Mouse (Mus musculus): ENCODE data around the gene Aldh8a1. TPM values are rescaled to one million over a fixed set of nuclear protein-coding genes. Genes with fewer than 3 reads are reported as not detected.
A peak's percentile ranks its signal among the peaks of the same experiment; 100 is the strongest.

Gene Aldh8a1
- polyA plus RNA-seq, 1 experiment from 2014 or later: 4.5 TPM

DNA sequence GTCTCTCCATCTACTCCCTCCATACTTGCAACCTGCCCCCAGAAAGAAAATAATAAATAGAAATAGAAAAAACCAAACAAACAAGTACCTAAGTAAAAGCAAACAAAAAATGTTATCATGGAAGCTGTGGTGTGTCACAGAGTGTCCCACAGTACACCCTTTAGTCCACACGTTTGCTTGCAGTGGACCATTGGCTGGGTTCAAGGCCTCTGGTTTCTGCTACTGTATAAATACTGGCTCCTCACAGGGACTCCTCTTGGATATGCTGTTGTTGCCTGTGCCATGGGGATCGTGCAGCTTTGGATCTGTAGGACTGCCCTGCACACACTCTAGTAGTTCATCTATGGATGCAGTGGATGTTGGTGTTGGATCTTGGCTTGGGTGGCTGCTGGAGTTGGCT lies 27.1 kb upstream of the Aldh8a1 start:
- Histone ChIP-seq H3K36me3 (ENCODE audit: insufficient read depth, low read length) (peaks cover 46% of the 10 kb centered on the region), H3K4me3 (ENCODE audit: low read length) (no peak overlapping the region), H3K9ac (replicated peaks; ENCODE audit: low read length) (no peak overlapping the region), H3K4me2 (replicated peaks; ENCODE audit: low read depth, low read length) (no peak overlapping the region), H3K27me3 (ENCODE audit: insufficient read depth, low read length) (no peaks in the 10 kb centered on the region), H3K4me1 (ENCODE audit: insufficient read depth, low read length) (no peaks in the 10 kb centered on the region), H3K27ac (ENCODE audit: low read length) (no peak overlapping the region), H3K9me3 (ENCODE audit: low read length) (no peaks in the 10 kb centered on the region)
- WGBS: 89% methylated on average over 2 of the region's 2 CpGs
- no peak for ATAC-seq (ENCODE audit: low FRiP score, low TSS enrichment)

DNA sequence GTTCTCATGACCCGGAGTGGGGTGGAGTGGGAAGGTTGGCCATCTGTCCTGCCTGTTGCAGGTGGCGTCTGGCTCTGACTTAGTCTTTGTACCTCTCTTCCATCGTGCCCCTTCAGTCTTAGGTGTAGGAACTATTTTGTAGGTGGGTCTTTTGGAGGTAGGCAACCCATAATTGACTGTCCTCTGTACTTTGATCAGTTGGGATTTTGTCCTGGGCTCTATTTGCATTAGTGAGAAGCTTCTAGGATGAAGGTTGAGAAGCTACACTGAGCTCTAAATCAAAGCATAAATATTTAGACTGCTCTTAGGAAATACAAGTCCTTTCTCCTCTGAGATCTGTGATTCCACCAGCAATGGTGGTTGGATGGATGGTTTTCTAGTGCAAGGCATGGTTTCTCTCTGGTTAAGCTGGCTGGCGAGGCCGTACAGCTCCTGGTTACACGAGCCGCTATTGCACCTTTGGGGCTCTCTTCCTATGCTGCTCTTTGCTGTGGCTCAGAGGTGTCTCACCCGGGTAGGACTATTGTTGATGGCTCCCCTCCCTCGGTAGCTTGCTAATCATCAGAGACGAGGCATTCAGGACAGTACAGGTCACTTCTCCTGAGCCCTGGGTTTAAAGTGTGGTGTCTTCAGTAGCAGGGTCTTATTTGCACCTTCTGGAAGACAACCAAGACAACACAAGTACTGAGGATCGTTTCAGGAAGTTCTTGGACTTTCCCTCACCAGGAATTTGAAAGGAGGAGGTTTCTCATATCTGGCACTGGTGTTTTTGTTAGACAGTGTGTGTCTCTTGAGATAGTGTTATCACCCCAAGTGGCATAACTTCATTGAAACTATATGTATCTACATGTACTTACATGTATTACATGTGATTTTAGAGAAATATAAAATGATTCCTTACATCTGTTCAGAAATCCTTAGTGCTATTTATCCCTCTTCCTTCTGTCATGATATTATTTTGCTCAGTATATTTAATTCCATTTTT lies 26.3 kb upstream of the Aldh8a1 start:
- Histone ChIP-seq H3K27me3 (ENCODE audit: insufficient read depth, low read length) (no peaks in the 10 kb centered on the region), H3K4me3 (ENCODE audit: low read length) (no peak overlapping the region), H3K9ac (replicated peaks; ENCODE audit: low read length) (no peak overlapping the region), H3K36me3 (ENCODE audit: insufficient read depth, low read length) (peaks cover 39% of the 10 kb centered on the region), H3K27ac (ENCODE audit: low read length) (no peak overlapping the region), H3K4me1 (ENCODE audit: insufficient read depth, low read length) (no peaks in the 10 kb centered on the region), H3K9me3 (ENCODE audit: low read length) (no peaks in the 10 kb centered on the region), H3K4me2 (replicated peaks; ENCODE audit: low read depth, low read length) (no peak overlapping the region)
- 92% methylated on average over 11 of the region's 11 CpGs for WGBS
- ATAC-seq (ENCODE audit: low FRiP score, low TSS enrichment): no peak

GRCm38 (mm10) chr10:21351766-21352165 lies 25.3 kb upstream of the Aldh8a1 start:
- no peak overlapping the region for H3K4me2 ChIP-seq (replicated peaks; ENCODE audit: low read depth, low read length)
- H3K4me1 ChIP-seq (ENCODE audit: insufficient read depth, low read length): no peaks in the 10 kb centered on the region
- no peak overlapping the region for H3K4me3 ChIP-seq (ENCODE audit: low read length)
- 63% methylated on average over 12 of the region's 12 CpGs for WGBS
- H3K27me3 ChIP-seq (ENCODE audit: insufficient read depth, low read length): no peaks in the 10 kb centered on the region
- ATAC-seq (ENCODE audit: low FRiP score, low TSS enrichment): peak; percentile 35; the same call in 1 of the 2 replicates
- H3K36me3 ChIP-seq (ENCODE audit: insufficient read depth, low read length): peaks cover 47% of the 10 kb centered on the region
- no peak overlapping the region for H3K9ac ChIP-seq (replicated peaks; ENCODE audit: low read length)
- H3K27ac ChIP-seq (ENCODE audit: low read length): no peak overlapping the region
- no peaks in the 10 kb centered on the region for H3K9me3 ChIP-seq (ENCODE audit: low read length)

- 75% methylated on average over 5 of the region's 5 CpGs for WGBS
- Histone ChIP-seq H3K4me1 (ENCODE audit: insufficient read depth, low read length) (no peaks in the 10 kb centered on the region), H3K36me3 (ENCODE audit: insufficient read depth, low read length) (peaks cover 45% of the 10 kb centered on the region), H3K4me2 (replicated peaks; ENCODE audit: low read depth, low read length) (no peak overlapping the region), H3K27me3 (ENCODE audit: insufficient read depth, low read length) (no peaks in the 10 kb centered on the region), H3K9ac (replicated peaks; ENCODE audit: low read length) (no peak overlapping the region), H3K27ac (ENCODE audit: low read length) (no peak overlapping the region), H3K9me3 (ENCODE audit: low read length) (no peaks in the 10 kb centered on the region), H3K4me3 (ENCODE audit: low read length) (no peak overlapping the region)
- no peak for ATAC-seq (ENCODE audit: low FRiP score, low TSS enrichment)
Measured at GRCm38 (mm10) chr10:21353890-21354289, 23.2 kb upstream of the Aldh8a1 start.

GRCm38 (mm10) chr10:21354506-21354905 lies 22.6 kb upstream of the Aldh8a1 start:
- Histone ChIP-seq H3K9me3 (ENCODE audit: low read length) (no peaks in the 10 kb centered on the region), H3K4me1 (ENCODE audit: insufficient read depth, low read length) (no peaks in the 10 kb centered on the region), H3K9ac (replicated peaks; ENCODE audit: low read length) (no peak overlapping the region), H3K4me2 (replicated peaks; ENCODE audit: low read depth, low read length) (no peak overlapping the region), H3K27me3 (ENCODE audit: insufficient read depth, low read length) (no peaks in the 10 kb centered on the region), H3K27ac (ENCODE audit: low read length) (no peak overlapping the region), H3K4me3 (ENCODE audit: low read length) (no peak overlapping the region), H3K36me3 (ENCODE audit: insufficient read depth, low read length) (peaks cover 45% of the 10 kb centered on the region)
- 89% methylated on average over 7 of the region's 7 CpGs for WGBS
- no peak for ATAC-seq (ENCODE audit: low FRiP score, low TSS enrichment)

- H3K9me3 ChIP-seq (ENCODE audit: low read length): no peaks in the 10 kb centered on the region
- 93% methylated on average over 8 of the region's 8 CpGs for WGBS
- no peak overlapping the region for H3K4me3 ChIP-seq (ENCODE audit: low read length)
- H3K27ac ChIP-seq (ENCODE audit: low read length): no peak overlapping the region
- no peaks in the 10 kb centered on the region for H3K27me3 ChIP-seq (ENCODE audit: insufficient read depth, low read length)
- H3K4me1 ChIP-seq (ENCODE audit: insufficient read depth, low read length): no peaks in the 10 kb centered on the region
- H3K36me3 ChIP-seq (ENCODE audit: insufficient read depth, low read length): peaks cover 37% of the 10 kb centered on the region
- ATAC-seq (ENCODE audit: low FRiP score, low TSS enrichment): no peak
- no peak overlapping the region for H3K4me2 ChIP-seq (replicated peaks; ENCODE audit: low read depth, low read length)
- H3K9ac ChIP-seq (replicated peaks; ENCODE audit: low read length): no peak overlapping the region
Measured at GRCm38 (mm10) chr10:21357986-21358385, 19.1 kb upstream of the Aldh8a1 start.

- peaks cover 30% of the 10 kb centered on the region; the same call in 1 of the 2 replicates for H3K36me3 ChIP-seq (ENCODE audit: insufficient read depth, low read length)
- H3K4me3 ChIP-seq (ENCODE audit: low read length): no peak overlapping the region
- no peak overlapping the region for H3K4me2 ChIP-seq (replicated peaks; ENCODE audit: low read depth, low read length)
- no peaks in the 10 kb centered on the region for H3K4me1 ChIP-seq (ENCODE audit: insufficient read depth, low read length)
- H3K9ac ChIP-seq (replicated peaks; ENCODE audit: low read length): no peak overlapping the region
- H3K27ac ChIP-seq (ENCODE audit: low read length): no peak overlapping the region
- no peaks in the 10 kb centered on the region for H3K27me3 ChIP-seq (ENCODE audit: insufficient read depth, low read length)
- 87% methylated on average over 4 of the region's 4 CpGs for WGBS
- no peak for ATAC-seq (ENCODE audit: low FRiP score, low TSS enrichment)
- no peaks in the 10 kb centered on the region for H3K9me3 ChIP-seq (ENCODE audit: low read length)
Measured at GRCm38 (mm10) chr10:21359086-21359485, 18.0 kb upstream of the Aldh8a1 start.

- no peaks in the 10 kb centered on the region for H3K4me1 ChIP-seq (ENCODE audit: insufficient read depth, low read length)
- peaks cover 34% of the 10 kb centered on the region for H3K36me3 ChIP-seq (ENCODE audit: insufficient read depth, low read length)
- H3K9ac ChIP-seq (replicated peaks; ENCODE audit: low read length): no peak overlapping the region
- ATAC-seq (ENCODE audit: low FRiP score, low TSS enrichment): no peak
- no peak overlapping the region for H3K4me2 ChIP-seq (replicated peaks; ENCODE audit: low read depth, low read length)
- H3K27ac ChIP-seq (ENCODE audit: low read length): no peak overlapping the region
- no peaks in the 10 kb centered on the region for H3K27me3 ChIP-seq (ENCODE audit: insufficient read depth, low read length)
- no peaks in the 10 kb centered on the region for H3K9me3 ChIP-seq (ENCODE audit: low read length)
- 51% methylated on average over 7 of the region's 7 CpGs for WGBS
- no peak overlapping the region for H3K4me3 ChIP-seq (ENCODE audit: low read length)
Measured at GRCm38 (mm10) chr10:21361871-21362270, 15.2 kb upstream of the Aldh8a1 start.

- H3K4me3 ChIP-seq (ENCODE audit: low read length): no peak overlapping the region
- no peak overlapping the region for H3K4me2 ChIP-seq (replicated peaks; ENCODE audit: low read depth, low read length)
- no peak overlapping the region for H3K9ac ChIP-seq (replicated peaks; ENCODE audit: low read length)
- H3K27ac ChIP-seq (ENCODE audit: low read length): no peak overlapping the region
- peaks cover 36% of the 10 kb centered on the region for H3K36me3 ChIP-seq (ENCODE audit: insufficient read depth, low read length)
- H3K9me3 ChIP-seq (ENCODE audit: low read length): no peaks in the 10 kb centered on the region
- ATAC-seq (ENCODE audit: low FRiP score, low TSS enrichment): no peak
- no peaks in the 10 kb centered on the region for H3K4me1 ChIP-seq (ENCODE audit: insufficient read depth, low read length)
- WGBS: 87% methylated on average over 4 of the region's 4 CpGs
- H3K27me3 ChIP-seq (ENCODE audit: insufficient read depth, low read length): no peaks in the 10 kb centered on the region
Measured at GRCm38 (mm10) chr10:21363297-21363696, 13.8 kb upstream of the Aldh8a1 start.

- 95% methylated on average over 7 of the region's 7 CpGs for WGBS
- no peak overlapping the region for H3K27ac ChIP-seq (ENCODE audit: low read length)
- no peaks in the 10 kb centered on the region for H3K27me3 ChIP-seq (ENCODE audit: insufficient read depth, low read length)
- no peaks in the 10 kb centered on the region for H3K9me3 ChIP-seq (ENCODE audit: low read length)
- no peak overlapping the region for H3K4me3 ChIP-seq (ENCODE audit: low read length)
- H3K36me3 ChIP-seq (ENCODE audit: insufficient read depth, low read length): peaks cover 35% of the 10 kb centered on the region
- no peak overlapping the region for H3K4me2 ChIP-seq (replicated peaks; ENCODE audit: low read depth, low read length)
- no peaks in the 10 kb centered on the region for H3K4me1 ChIP-seq (ENCODE audit: insufficient read depth, low read length)
- no peak for ATAC-seq (ENCODE audit: low FRiP score, low TSS enrichment)
- H3K9ac ChIP-seq (replicated peaks; ENCODE audit: low read length): no peak overlapping the region
Measured at GRCm38 (mm10) chr10:21364946-21365345, 12.1 kb upstream of the Aldh8a1 start.

All from kidney, embryonic 16.5 days (tissue).